Mouse (Mus musculus): ENCODE measurements at regions not wholly inside any gene's neighbourhood (a gene's known extent, or its start where the extent isn't known, plus 50 kb on each side); places are given as distances from the start of the nearest gene placed in this dataset.

- DNase-seq, result no peak
These were observed 50.3 kb upstream of the D16Ertd472e start for GRCm38 (mm10) chr16:78626803-78627202.

All from spleen, adult 18-20 months (tissue).